Mouse (Mus musculus) v-Abl transformed pro-B cells (cell line): Measurements from ENCODE around the gene Tmem136.

Source experiments
- in situ Hi-C, 2 experiments: fragments of 400-800 bp; cut with MboI; formaldehyde crosslinking; loops; one replicate each; pipeline ENCODE4 v1.15.1; 2025; ENCODE audit not compliant: unreplicated experiment in 2 of 2

Tmem136 gene

GRCm38 (mm10) chr9:43110286-43110980, 5.9 kb downstream of the Tmem136 start:
- in situ Hi-C loops = loop anchor here (25.0 kb wide), 2 partner anchors 648 to 1098 kb away; no protein-coding TSS in a partner anchor

GRCm38 (mm10) chr9:43109125-43109524, 7.2 kb downstream of the Tmem136 start:
- in situ Hi-C loops = loop anchor here (5.0 to 25.0 kb wide), 5 partner anchors 107 to 1097 kb away; no protein-coding TSS in a partner anchor

GRCm38 (mm10) chr9:43108721-43109120, 7.6 kb downstream of the Tmem136 start:
- in situ Hi-C loops = loop anchor here (5.0 to 25.0 kb wide), 5 partner anchors 106 to 1096 kb away; no protein-coding TSS in a partner anchor

- in situ Hi-C loops = loop anchor here (5.0 to 25.0 kb wide), 5 partner anchors 106 to 1096 kb away; no protein-coding TSS in a partner anchor
These were observed 8.3 kb downstream of the Tmem136 start for GRCm38 (mm10) chr9:43108081-43108480.

- in situ Hi-C loops = loop anchor here (5.0 to 25.0 kb wide), 5 partner anchors 105 to 1095 kb away; no protein-coding TSS in a partner anchor
These were observed 8.8 kb downstream of the Tmem136 start for GRCm38 (mm10) chr9:43107555-43107954.

- in situ Hi-C loops = loop anchor here (5.0 to 25.0 kb wide), 5 partner anchors 105 to 1095 kb away; no protein-coding TSS in a partner anchor
These were observed 9.2 kb downstream of the Tmem136 start, which contains the start of gene Arhgef12 for GRCm38 (mm10) chr9:43107187-43107517. Gene Arhgef12, minus strand, starts transcription at chr9:43107239.

- in situ Hi-C loops = loop anchor here (5.0 to 25.0 kb wide), 5 partner anchors 104 to 1094 kb away; no protein-coding TSS in a partner anchor
These were observed 9.8 kb downstream of the Tmem136 start for GRCm38 (mm10) chr9:43106426-43107186.

- in situ Hi-C loops = loop anchor here (5.0 to 25.0 kb wide), 5 partner anchors 104 to 1094 kb away; no protein-coding TSS in a partner anchor
These were observed 10.6 kb downstream of the Tmem136 start for GRCm38 (mm10) chr9:43105664-43106361.

GRCm38 (mm10) chr9:43104873-43105663, 11.3 kb downstream of the Tmem136 start:
- in situ Hi-C loops = loop anchor here (5.0 to 25.0 kb wide), 5 partner anchors 103 to 1093 kb away; no protein-coding TSS in a partner anchor

- in situ Hi-C loops = loop anchor here (10.0 to 25.0 kb wide), 4 partner anchors 630 to 1092 kb away; no protein-coding TSS in a partner anchor
These were observed 11.9 kb downstream of the Tmem136 start for GRCm38 (mm10) chr9:43104526-43104872.

- in situ Hi-C loops = loop anchor here (10.0 to 25.0 kb wide), 4 partner anchors 629 to 1091 kb away; no protein-coding TSS in a partner anchor
These were observed 12.6 kb downstream of the Tmem136 start for GRCm38 (mm10) chr9:43103675-43104299.

GRCm38 (mm10) chr9:43102931-43103330, 13.4 kb downstream of the Tmem136 start:
- in situ Hi-C loops = loop anchor here (10.0 to 25.0 kb wide), 4 partner anchors 628 to 1091 kb away; no protein-coding TSS in a partner anchor

GRCm38 (mm10) chr9:43101936-43102595, 14.3 kb downstream of the Tmem136 start:
- in situ Hi-C loops = loop anchor here (10.0 to 25.0 kb wide), 4 partner anchors 627 to 1090 kb away; no protein-coding TSS in a partner anchor

GRCm38 (mm10) chr9:43098922-43099321, 17.4 kb downstream of the Tmem136 start:
- in situ Hi-C loops = no loop called here

GRCm38 (mm10) chr9:43097801-43098557, 18.4 kb downstream of the Tmem136 start:
- in situ Hi-C loops = no loop called here

GRCm38 (mm10) chr9:43096337-43096736, 20.0 kb downstream of the Tmem136 start:
- in situ Hi-C loops = no loop called here

GRCm38 (mm10) chr9:43094828-43095227, 21.5 kb downstream of the Tmem136 start:
- in situ Hi-C loops = no loop called here

GRCm38 (mm10) chr9:43093803-43094202, 22.6 kb downstream of the Tmem136 start:
- in situ Hi-C loops = no loop called here
